Mouse (Mus musculus) urinary bladder, postnatal 4 days (tissue): ENCODE data around the gene Ncapd2.
A peak's percentile ranks its signal among the peaks of the same experiment; 100 is the strongest.

Source experiments
- DNase-seq, 2 experiments: peaks; one replicate each; pipeline ENCODE4 v3.0.0; 2021 to 2022; ENCODE audit warnings: low spot score in 2 of 2

Ncapd2 gene

GRCm38 (mm10) chr6:125191332-125192015 is at the start of gene Ncapd2, which contains the start of gene Mrpl51:
Gene Ncapd2, minus strand, starts transcription at chr6:125191701.
Gene Mrpl51, plus strand, starts transcription at chr6:125191801.
- peak; percentile 96 to 98 for DNase-seq

GRCm38 (mm10) chr6:125240617-125241016 is 49.1 kb upstream of the Ncapd2 start:
- no peak for DNase-seq

- DNase-seq, result no peak
These were observed 48.0 kb upstream of the Ncapd2 start for GRCm38 (mm10) chr6:125239547-125239946.

GRCm38 (mm10) chr6:125238396-125238795 is 46.9 kb upstream of the Ncapd2 start:
- DNase-seq, result no peak

- no peak for DNase-seq
These were observed 45.9 kb upstream of the Ncapd2 start for GRCm38 (mm10) chr6:125237421-125237820.

DNA sequence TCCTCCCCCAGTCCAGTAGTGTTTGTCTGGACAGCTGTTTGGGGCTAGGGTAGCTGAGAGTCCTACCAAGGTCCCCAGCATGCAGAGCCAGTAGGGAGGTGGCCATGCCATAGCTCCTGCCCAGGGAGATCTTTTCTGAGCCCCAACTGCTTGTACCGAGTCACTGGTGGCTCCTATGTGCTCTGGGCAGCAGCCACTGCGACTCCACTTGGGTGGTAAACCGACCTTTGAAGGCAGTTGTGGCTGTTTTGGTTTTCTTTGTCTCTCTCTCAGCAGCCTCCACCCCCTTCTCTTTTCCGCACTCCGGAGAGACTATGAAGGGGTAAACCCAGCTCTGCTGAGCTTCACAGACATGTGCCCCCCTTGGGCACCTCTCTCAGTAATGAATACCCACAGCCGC is 45.3 kb upstream of the Ncapd2 start, which contains the start of gene Cd27:
Gene Cd27, minus strand, starts transcription at position 229 of the 400 bp plus-strand sequence.
- no peak for DNase-seq

DNA sequence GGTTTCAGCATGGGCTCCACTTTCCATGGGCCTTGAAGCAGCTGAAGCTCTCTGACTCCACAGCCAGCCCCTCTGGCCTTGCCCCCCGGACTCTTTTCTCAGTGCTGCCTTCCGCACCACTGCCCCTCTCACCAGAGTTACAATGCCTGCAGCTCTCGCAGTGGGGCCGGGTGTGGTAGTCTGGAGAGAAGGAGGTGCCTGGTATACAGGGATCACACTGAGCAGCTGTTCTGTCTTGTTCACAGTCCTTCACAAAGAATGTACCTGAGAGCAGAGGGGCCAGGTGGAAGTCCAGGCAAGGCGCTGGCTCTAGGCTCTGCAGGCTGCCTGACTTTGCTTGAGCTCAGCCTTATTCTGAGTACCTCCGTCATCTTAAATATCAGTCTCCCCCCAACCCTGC is 44.8 kb upstream of the Ncapd2 start:
- no peak for DNase-seq

GRCm38 (mm10) chr6:125234520-125234828 is 43.0 kb upstream of the Ncapd2 start:
- no peak for DNase-seq

DNA sequence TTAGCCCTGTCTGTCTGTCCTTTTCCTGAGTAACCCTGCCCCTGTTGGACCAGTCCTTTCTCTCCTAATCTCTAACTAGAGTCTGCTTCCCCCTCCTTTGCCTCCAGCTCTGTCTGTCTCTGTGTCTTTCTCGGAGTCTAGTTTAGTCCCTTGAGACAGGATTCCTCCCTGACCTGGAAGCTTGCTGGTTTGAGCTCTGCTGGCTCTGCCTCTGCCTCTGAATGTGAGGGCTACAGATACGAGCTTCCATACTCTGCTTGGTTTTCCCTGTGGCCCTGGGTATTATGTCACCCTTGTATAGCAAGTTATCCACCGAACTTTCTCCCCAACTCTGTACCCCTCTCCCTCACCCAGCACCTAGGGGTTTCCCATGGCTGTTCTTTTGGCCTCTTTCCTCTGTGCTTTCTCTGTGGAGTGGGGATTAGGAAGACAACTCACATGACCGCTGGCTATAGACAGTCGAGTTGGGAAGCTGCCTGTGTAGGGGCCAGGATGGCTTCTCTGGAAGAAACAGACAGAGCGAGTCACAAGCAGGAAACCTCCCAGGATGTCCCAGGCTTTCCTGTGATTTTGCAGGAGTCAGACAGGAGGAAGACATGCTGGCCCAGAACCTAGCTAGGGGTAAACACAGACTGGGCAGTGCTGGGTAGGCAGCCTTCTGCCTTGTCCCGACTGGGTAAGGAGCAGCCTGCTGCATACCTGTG is 42.5 kb upstream of the Ncapd2 start:
- DNase-seq, result no peak

DNA sequence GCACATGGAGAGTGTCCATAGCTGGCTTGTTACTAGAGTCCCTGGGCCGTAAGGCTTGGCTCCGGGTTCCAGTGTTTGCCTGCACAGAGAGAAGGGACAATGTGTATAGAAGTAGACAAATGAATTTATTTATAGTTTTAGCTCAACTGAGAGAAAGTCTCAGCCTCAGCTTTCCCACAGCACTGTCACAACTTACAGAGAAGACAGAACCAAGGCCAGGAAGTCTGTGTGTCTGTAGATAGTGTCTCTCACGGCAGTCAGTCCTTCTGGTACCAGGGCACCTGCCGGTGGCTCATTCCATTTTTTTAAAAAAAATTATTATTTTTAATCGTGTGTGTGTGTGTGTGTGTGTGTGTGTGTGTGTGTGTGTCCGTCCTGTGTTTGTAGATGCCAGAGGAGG is 41.0 kb upstream of the Ncapd2 start:
- no peak for DNase-seq

GRCm38 (mm10) chr6:125232045-125232437 is 40.5 kb upstream of the Ncapd2 start:
- DNase-seq, result no peak

DNA sequence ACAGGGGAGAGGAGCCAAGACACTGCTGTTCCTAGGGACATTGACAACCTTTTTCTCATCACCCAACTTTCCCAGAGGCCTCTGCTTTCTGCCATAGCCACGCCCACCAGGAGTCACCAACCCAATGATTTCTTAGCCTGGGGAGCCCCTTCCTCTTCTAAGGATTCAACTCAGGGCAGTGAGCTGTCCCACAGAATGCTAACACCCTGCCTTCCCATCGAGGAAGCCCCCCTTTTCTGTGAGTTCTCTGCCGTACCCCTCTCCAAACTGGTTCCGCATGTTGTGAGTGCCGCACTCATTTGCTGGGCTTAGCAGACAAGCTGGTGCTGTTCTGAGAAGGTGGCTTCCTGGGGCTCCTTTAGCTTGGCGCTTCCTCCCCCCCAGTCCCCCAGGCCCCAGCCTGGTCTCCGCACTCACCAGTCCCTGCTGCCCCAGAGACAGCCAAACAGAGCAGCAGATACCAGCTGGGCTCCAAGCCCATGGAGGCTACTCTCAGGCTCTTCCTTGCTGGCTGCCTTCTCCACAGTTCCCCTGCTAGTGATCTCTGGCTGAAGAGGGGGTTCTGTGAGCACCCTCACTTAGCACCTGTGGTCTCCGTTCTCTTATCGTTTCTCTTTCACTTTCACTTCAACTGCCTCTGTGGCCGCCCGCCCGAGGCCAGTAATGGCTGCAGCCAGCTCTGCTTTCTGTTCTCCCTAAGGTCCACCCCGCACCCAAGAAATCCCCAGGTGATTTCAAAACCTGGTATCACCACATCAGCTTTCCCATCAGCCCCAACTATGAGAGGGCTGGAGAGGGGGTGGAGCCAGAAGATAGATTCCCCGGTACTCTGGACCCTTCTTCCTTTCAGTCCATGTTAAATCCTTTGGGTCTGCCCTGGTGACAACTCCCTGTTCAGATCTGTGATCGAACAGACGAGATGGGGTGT is 39.9 kb upstream of the Ncapd2 start, which contains the start of gene Tapbpl:
Gene Tapbpl, minus strand, starts transcription at position 744 of the 928 bp plus-strand sequence.
- peak in 1 of 2 experiments; percentile 44 for DNase-seq

DNA sequence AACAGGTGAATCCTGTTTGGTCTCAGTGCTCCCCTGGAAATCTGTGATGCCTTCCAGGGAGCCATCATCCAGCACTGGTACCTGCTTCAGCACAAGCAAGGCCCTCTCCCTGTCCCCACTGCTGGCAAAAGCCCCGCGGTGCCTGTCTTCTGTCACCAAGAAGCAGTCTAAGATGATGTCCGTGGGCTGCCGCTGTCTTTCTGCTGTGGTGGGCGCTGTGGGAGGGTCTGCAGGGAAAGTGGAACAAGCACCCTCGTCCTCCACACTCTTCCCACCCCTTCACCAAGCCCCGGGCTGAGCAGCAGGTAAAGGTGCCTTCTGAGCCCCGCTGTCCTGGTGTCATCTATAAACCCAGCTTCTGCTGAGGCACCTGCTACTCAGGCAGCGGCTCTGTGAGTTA is 39.1 kb upstream of the Ncapd2 start:
- no peak for DNase-seq

GRCm38 (mm10) chr6:125225518-125226115 is 34.1 kb upstream of the Ncapd2 start:
- DNase-seq, result no peak

GRCm38 (mm10) chr6:125222577-125222976 is 31.1 kb upstream of the Ncapd2 start:
- no peak for DNase-seq

DNA sequence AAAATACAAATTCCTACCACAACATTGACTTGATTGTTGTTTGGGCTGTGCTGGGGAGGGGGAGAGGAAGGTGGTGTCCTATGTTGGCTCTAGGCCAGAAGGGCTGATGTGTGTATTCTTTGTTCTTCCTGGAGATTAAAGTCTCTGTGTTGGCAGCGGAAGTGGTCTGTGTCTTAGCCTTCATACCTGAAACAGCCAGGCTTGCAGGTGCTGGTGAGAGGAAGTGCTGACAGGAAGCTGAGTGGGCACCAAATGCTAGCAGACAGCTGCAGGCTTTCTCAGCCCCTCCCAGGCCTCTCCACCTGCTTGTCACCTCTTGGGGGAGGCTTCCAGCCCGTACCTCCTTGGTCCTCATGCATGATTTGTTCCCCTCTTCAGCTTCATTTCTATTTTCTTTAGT is 30.6 kb upstream of the Ncapd2 start:
- no peak for DNase-seq

DNA sequence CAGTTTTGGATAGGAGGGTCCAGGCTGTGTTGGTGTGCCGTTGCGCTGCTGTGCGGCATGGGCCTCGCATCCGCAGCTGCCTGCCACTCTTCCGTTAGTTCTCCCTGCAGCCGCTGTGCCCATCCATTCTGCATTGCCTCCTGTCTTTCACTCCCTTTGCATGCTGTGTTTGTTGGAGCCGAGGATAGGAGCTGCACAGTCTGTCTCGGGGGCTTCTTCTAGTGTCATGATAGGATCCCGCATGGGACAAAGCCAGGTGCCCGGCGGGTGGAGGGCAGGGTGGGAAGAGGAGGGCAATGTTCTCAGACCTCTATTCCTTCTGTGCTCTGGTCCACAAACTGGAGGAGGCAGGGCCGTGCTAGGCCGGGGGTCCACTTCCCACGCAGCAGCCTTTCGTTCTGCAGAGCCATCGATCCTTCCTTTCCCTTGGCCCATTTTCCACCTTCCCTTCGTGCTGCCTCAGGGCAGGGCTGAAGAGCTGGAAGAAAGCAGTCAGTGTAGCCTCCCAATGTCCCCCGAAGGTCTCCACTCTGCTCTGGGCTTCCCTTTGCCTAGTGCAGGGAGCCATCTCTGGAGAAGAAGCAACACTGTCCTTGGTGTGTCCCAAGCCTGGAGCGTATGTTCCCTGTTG is 29.7 kb upstream of the Ncapd2 start:
- DNase-seq, result no peak

GRCm38 (mm10) chr6:125218963-125219362 is 27.5 kb upstream of the Ncapd2 start:
- no peak for DNase-seq

- no peak for DNase-seq
These were observed 26.4 kb upstream of the Ncapd2 start for GRCm38 (mm10) chr6:125217899-125218298.

DNA sequence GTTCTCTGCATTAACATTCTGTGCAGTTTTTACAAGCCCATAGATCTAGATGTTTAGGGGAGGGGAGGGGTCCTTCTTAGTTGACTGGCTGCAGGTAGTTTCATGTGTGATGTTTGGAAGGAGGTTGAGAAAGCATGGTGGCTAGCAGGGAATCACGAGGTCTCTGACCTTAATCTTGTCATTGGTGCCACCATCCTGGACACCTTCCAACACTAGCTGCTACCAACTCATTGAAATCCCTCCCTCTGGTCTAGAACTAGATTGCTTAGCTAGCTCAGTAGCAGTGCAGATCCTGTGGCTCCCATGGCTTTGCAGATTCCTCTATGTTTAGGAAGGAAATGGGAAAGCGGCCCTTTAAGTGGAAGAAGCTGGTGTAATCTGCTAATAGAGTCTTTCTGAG is 25.4 kb upstream of the Ncapd2 start:
- DNase-seq, result no peak
